Mouse (Mus musculus): Measurements from ENCODE around the gene Sel1l. TPM values are rescaled to one million over a fixed set of nuclear protein-coding genes. Genes with fewer than 3 reads are reported as not detected.

Sel1l gene
- polyA plus RNA-seq (2015; fragmentation: Nextera tagmentation; extraction: Ambion mirVana), result 44.1 and 45.1 TPM in 2 replicates

GRCm38 (mm10) chr12:91849045-91849467 is at the start of gene Sel1l:
Gene Sel1l, minus strand, starts transcription at chr12:91849157.

GRCm38 (mm10) chr12:91787959-91788437 is 61.0 kb downstream of the Sel1l start, which contains the start of gene Ston2:
Gene Ston2, minus strand, starts transcription at chr12:91788387.

Small RNA genes lying within 50 kb of the gene (microRNA-seq; reads per million reads assigned to microRNA genes)
- 0 reads per million in 2 experiments for gene Gm22015

Other genes with a start within 250 kb of the Sel1l start
- 11.9 and 14.3 TPM in 2 replicates for gene Ston2, start 60.8 kb downstream of the Sel1l start, polyA plus RNA-seq (2015; fragmentation: Nextera tagmentation; extraction: Ambion mirVana)

Data from skeletal muscle tissue, postnatal 0 days (tissue).